Mouse (Mus musculus) embryonic fibroblast, embryonic 13.5 days (primary cell): Measurements from ENCODE around the gene Rimbp2.

ENCODE experiments used
- CTCF ChIP-seq: IDR thresholded peaks from 2 replicates; pipeline ENCODE4 v1.5.1; 2011; ENCODE audit warnings: mild to moderate bottlenecking, control low read depth, low read length, moderate library complexity, borderline replicate concordance; ENCODE audit not compliant: insufficient read depth
- POLR2A ChIP-seq: IDR thresholded peaks from 2 replicates; pipeline ENCODE4 v1.6.1; 2011; ENCODE audit warnings: low read depth, mild to moderate bottlenecking, control low read depth, low read length, moderate library complexity

DNA sequence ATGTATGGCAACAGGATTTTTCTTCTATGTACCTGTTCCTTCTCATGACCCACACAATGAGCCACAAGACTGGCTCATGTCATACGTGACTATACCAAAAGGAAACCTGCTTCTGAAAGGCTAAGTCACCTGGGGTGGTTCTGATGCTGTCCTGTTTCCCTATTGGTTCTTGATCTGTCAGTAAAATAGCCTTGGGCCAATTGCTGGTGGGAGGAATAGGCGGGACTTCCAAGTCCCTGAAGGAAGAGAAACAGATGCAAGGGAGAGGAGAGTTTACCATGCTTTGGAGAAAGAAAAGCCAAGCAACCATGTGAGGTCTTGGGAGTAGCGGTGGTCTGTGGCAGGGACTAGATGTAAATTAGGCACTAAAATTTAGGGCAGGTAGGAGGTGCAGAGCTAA is 81.6 kb downstream of the Rimbp2 start:
- TF ChIP-seq CTCF (no peak), POLR2A (no peak)
